Comparison of ENCODE assay signal across 8 mouse cellular contexts in the genomic region with DNA sequence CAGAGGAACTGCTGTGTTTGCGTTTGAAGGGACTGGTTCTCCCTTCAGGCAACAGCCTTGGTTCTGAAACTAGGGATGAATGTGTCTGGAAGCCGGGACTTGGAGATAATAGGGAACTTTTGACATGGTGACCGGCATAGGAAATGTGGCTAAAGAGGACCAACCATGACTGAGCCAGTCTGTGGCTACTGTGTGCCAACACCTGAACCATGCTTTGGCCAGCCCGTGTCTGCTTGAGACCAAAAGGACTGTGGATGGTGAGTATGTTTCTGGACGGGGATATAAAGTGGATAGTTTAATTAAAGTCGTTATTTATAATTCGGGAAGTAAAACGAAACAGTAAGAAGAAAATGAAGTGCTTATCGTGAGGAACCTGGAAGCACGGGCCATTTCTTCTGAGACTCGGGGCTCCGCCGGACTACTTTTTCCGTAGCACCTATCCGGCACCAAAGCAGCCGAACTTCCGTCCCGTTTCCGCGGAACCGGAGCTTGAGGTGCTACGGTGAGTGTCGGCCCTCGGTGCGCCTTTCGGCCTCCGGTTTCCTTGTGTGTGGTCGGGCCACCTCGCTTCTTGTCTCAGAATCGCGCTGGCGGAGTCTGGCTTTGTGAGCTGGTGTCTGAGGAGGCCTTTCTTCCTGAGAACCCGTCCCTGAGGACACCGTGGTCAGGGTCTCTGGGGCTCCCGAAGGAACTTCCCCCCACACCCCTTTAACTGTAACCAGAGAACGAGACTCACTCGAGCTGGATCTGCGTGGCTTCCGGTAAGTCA. TPM values are rescaled to one million over a fixed set of nuclear protein-coding genes. Genes with fewer than 3 reads are reported as not detected.
DNase-seq lines count a peak whose midpoint lies in the region; ATAC-seq lines count a peak whose summit lies in the region.

Gene Aar2, plus strand, starts transcription at position 462 of the 769 bp plus-strand sequence.

- WGBS in hindbrain, embryonic 14.5 days = 5% methylated on average over 39 of the region's 39 CpGs

- H3K27me3 ChIP-seq in hindbrain, embryonic 14.5 days (ENCODE audit: control insufficient read depth, insufficient read depth, low read length) = no peaks in the 10 kb centered on the region

- peak; percentile 53; the same call in 1 of the 2 replicates for ATAC-seq in hindbrain, embryonic 14.5 days (ENCODE audit: low FRiP score)

- H3K9me3 ChIP-seq in hindbrain, embryonic 14.5 days (ENCODE audit: control insufficient read depth, low read length) = no peaks in the 10 kb centered on the region

- H3K4me2 ChIP-seq in hindbrain, embryonic 14.5 days (replicated peaks) = peak within 1 kb of the TSS; percentile 79

- DNase-seq in R1 (ENCODE audit: low read depth, low spot score) = peak; percentile 87
- peak; percentile 88 to 91 for DNase-seq in cerebellum, postnatal 25 days
- DNase-seq in frontal cortex, postnatal 25 days (ENCODE audit: low spot score in 2 of 2) = peak; percentile 74 to 80
- peak; percentile 88 for DNase-seq in hindbrain, embryonic 14.5 days (ENCODE audit: low spot score)
- DNase-seq in layer of hippocampus, postnatal 36 days = peak; percentile 79 to 82
- peak; percentile 88 to 90 for DNase-seq in lung, postnatal 4 days
- peak; percentile 61 for DNase-seq in retina, postnatal 7 days (ENCODE audit: low read depth, low spot score)
- peak; percentile 26 for DNase-seq in urinary bladder, postnatal 10 days (ENCODE audit: low spot score)

- H3K36me3 ChIP-seq in hindbrain, embryonic 14.5 days (replicated peaks; ENCODE audit: control insufficient read depth, insufficient read depth) = peaks cover 17% of the 10 kb centered on the region

- H3K4me1 ChIP-seq in hindbrain, embryonic 14.5 days (replicated peaks; ENCODE audit: control insufficient read depth, insufficient read depth, low read length) = peaks cover 14% of the 10 kb centered on the region

- peak within 1 kb of the TSS; percentile 73 for H3K4me3 ChIP-seq in hindbrain, embryonic 14.5 days (replicated peaks; ENCODE audit: low read length)

- H3K9ac ChIP-seq in hindbrain, embryonic 14.5 days = peak within 1 kb of the TSS; percentile 83

- peak within 1 kb of the TSS; percentile 60 for H3K27ac ChIP-seq in hindbrain, embryonic 14.5 days

RNA-seq across cellular contexts. Expression of gene Aar2, which starts in this region (rescaled TPM):
- 53.5 and 55.0 TPM in 2 replicates for polyA plus RNA-seq in hindbrain, embryonic 14.5 days (2014; fragmentation: Nextera tagmentation; extraction: Ambion mirVana)
- total RNA-seq in layer of hippocampus, postnatal 36 days (2021) = 10 to 100 TPM; 38.1 to 38.6 TPM

Comparison
In these comparisons a context has a peak if more than half of its experiments do, and no peak if none do; other contexts are left out.
1. Peak in every context shown above with its lines: DNase-seq, ATAC-seq, H3K4me3 ChIP-seq and H3K27ac ChIP-seq.
2. DNase-seq: peak in every context shown above with its lines; median percentile 90 in cerebellum, postnatal 25 days; 89 in lung, postnatal 4 days; 88 in hindbrain, embryonic 14.5 days; 87 in R1; 80 in layer of hippocampus, postnatal 36 days; 77 in frontal cortex, postnatal 25 days; 61 in retina, postnatal 7 days; 26 in urinary bladder, postnatal 10 days.